Mouse (Mus musculus): ENCODE measurements around the gene Slc37a1.

- TF ChIP-seq POLR2A (IDR thresholded peaks at IDR 0.05; ENCODE audit: extremely low read depth, insufficient read depth, low read length) (no peak), CTCF (IDR thresholded peaks at IDR 0.05; ENCODE audit: low read depth, low read length) (no peak)
These were observed 8.7 kb upstream of the Slc37a1 start for GRCm38 (mm10) chr17:31277931-31278330.
